ENCODE assay signal across 8 mouse cellular contexts in the genomic region with DNA sequence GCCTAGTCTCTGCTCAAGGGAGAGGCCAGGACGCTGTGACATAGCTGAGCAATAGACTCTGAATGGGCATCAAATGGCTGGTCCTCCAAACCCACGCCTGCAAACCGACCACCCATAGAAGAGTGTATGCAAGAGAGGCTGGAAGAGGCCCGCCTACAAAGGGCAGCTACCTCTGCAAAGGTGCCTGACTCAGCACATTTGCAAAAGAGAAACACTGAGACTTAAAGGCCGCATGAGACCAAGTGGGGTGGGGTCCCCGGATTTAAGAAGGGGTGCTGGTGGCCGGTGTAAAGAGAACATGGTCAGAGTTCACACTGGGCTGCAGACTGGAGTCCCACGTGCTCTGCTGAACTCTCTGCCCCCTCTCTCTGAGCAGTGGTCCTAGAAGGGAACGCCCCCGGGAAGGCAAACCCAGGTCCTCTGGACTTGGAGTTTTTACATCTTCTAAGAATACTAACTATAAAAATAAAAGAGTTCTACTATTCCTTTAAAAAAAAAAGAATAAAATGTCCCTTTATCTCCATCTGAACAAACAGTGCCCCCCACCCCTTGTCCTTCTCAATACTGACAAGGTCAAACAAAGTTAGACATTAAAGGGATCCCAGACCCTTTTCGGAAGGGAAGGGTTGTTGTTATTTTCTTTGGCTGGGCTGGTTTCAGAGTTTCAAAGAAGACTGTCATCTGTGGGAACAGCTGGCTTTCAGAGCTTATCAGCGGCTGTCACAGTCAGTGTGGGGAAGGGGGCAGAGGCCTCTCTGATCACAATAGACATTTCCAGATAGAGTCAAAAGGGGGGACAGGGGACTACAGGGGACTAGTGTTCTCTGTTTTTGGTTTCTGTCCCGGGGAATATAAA. TPM values are rescaled to one million over a fixed set of nuclear protein-coding genes. Genes with fewer than 3 reads are reported as not detected.
DNase-seq lines count a peak whose midpoint lies in the region; ATAC-seq lines count a peak whose summit lies in the region.
"Had no signal": no experiment of that assay in that cellular context is flagged by ENCODE, and none has a peak within 500 bp of the region (broad histone marks: within the 10 kb centered on the region; RNA-seq: fewer than 3 reads in every experiment).

No protein-coding gene starts in this region.

- ATAC-seq in kidney, embryonic 15.5 days (replicated peaks; ENCODE audit: low FRiP score) = 0 out of 2 replicates have a peak, but pooled peaks have one; percentile 15
- ATAC-seq in liver, embryonic 13.5 days (ENCODE audit: low read depth) = peak; percentile 85

- no peak for DNase-seq in kidney, adult 11 months
- DNase-seq in ES-CJ7 (ENCODE audit: low read depth, low spot score) = peak; percentile 59
- peak; percentile 41 for DNase-seq in MEL-GATA-1-ER (ENCODE audit: extremely low read depth, low read depth)
- DNase-seq in liver, embryonic 13.5 days = peak; percentile 74
- no peak for DNase-seq in T-cell, adult 2 months (ENCODE audit: low spot score)
- DNase-seq in left cerebral cortex, postnatal 36 days (ENCODE audit: low spot score in 2 of 2) = no peak
- DNase-seq: cerebellum, postnatal 36 days had no signal

- peaks cover 6% of the 10 kb centered on the region; the same call in 1 of the 2 replicates for H3K36me3 ChIP-seq in kidney, embryonic 15.5 days
- H3K36me3 ChIP-seq in liver, embryonic 13.5 days = no peaks in the 10 kb centered on the region

- H3K4me1 ChIP-seq in kidney, embryonic 15.5 days = peaks cover 66% of the 10 kb centered on the region
- peaks cover 82% of the 10 kb centered on the region for H3K4me1 ChIP-seq in liver, embryonic 13.5 days (replicated peaks)

- no peak overlapping the region for H3K4me3 ChIP-seq in kidney, embryonic 15.5 days (replicated peaks)
- peak overlapping the region; percentile 1; the same call in 1 of the 2 replicates for H3K4me3 ChIP-seq in liver, embryonic 13.5 days (replicated peaks)

- H3K4me2 ChIP-seq in kidney, embryonic 15.5 days = no peak overlapping the region
- peak overlapping the region; percentile 49 for H3K4me2 ChIP-seq in liver, embryonic 13.5 days

- H3K9me3 ChIP-seq in kidney, embryonic 15.5 days (replicated peaks) = no peaks in the 10 kb centered on the region
- no peaks in the 10 kb centered on the region for H3K9me3 ChIP-seq in liver, embryonic 13.5 days (replicated peaks)

- H3K27ac ChIP-seq in kidney, embryonic 15.5 days = peak overlapping the region; percentile 71
- peak overlapping the region; percentile 91 for H3K27ac ChIP-seq in liver, embryonic 13.5 days

- H3K27me3 ChIP-seq in kidney, embryonic 15.5 days = no peaks in the 10 kb centered on the region
- H3K27me3 ChIP-seq in liver, embryonic 13.5 days = no peaks in the 10 kb centered on the region

- H3K9ac ChIP-seq in kidney, embryonic 15.5 days = no peak overlapping the region
- H3K9ac ChIP-seq in liver, embryonic 13.5 days = peak overlapping the region; percentile 31

- 42% methylated on average over 13 of the region's 13 CpGs for WGBS in kidney, embryonic 15.5 days
- WGBS in liver, embryonic 13.5 days (ENCODE audit: insufficient replicate concordance) = 27% methylated on average over 13 of the region's 13 CpGs

- intact Hi-C loops in left cerebral cortex, postnatal 36 days (cut with DNase I) = no loop called here

RNA-seq across cellular contexts. Expression of a gene that starts 32.2 kb away (rescaled TPM):
- polyA plus RNA-seq in kidney, embryonic 15.5 days (2015; fragmentation: Nextera tagmentation; extraction: Ambion mirVana) = 195 and 206 TPM in 2 replicates
- 29.7 and 36.3 TPM in 2 replicates for polyA plus RNA-seq in liver, embryonic 13.5 days (2015; fragmentation: Nextera tagmentation; extraction: Ambion mirVana)
- total RNA-seq in left cerebral cortex, postnatal 36 days (2021) = 1 to 10 TPM; 3.3 to 4.3 TPM

Comparison
In these comparisons a context has a peak if more than half of its experiments do, and no peak if none do; other contexts are left out.
1. DNase-seq: peak in ES-CJ7 (single experiment), MEL-GATA-1-ER (single experiment) and liver, embryonic 13.5 days (single experiment); none in kidney, adult 11 months (single experiment), T-cell, adult 2 months (single experiment) and left cerebral cortex, postnatal 36 days (0 of 2).